Mouse (Mus musculus): Measurements from ENCODE around the gene Ugt1a8.

GRCm38 (mm10) chr1:88215466-88216380, 128.1 kb downstream of the Ugt1a8 start:
- no peak for TF ChIP-seq POLR2A (IDR thresholded peaks at IDR 0.05; ENCODE audit: borderline replicate concordance, extremely low read depth, low read depth, low read length)
- no peak for TF ChIP-seq CTCF (IDR thresholded peaks at IDR 0.05; ENCODE audit: insufficient read depth, low read length)
